Mouse (Mus musculus) forebrain, postnatal 0 days (tissue): ENCODE results near the gene Ltk. TPM values are rescaled to one million over a fixed set of nuclear protein-coding genes. Genes with fewer than 3 reads are reported as not detected.

Experiments
- ATAC-seq: fragments of 200-750 bp; cut with Nextera tagmentation; 2 replicates; pipeline ENCODE4 v1.8.0; 2017; ENCODE audit warnings: mild to moderate bottlenecking, moderate library complexity
- DNase-seq: peaks from one replicate; pipeline ENCODE4 v3.0.0-alpha.2; 2015
- H3K27ac ChIP-seq: fragments of 300-500 bp; sonication (generic); 2 replicates; pipeline ENCODE4 v1.5.1; 2014; ENCODE audit warnings: low read depth, mild to moderate bottlenecking, antibody characterized with exemption, low read length, moderate library complexity, mixed read lengths
- H3K27me3 ChIP-seq: fragments of 300-500 bp; sonication (generic); 2 replicates; pipeline ENCODE4 v1.6.1; 2014; ENCODE audit warnings: mild to moderate bottlenecking, low read length, mixed read lengths; ENCODE audit not compliant: insufficient read depth
- H3K36me3 ChIP-seq: fragments of 300-500 bp; sonication (generic); 2 replicates; pipeline ENCODE4 v1.6.1; 2014; ENCODE audit warnings: mild to moderate bottlenecking, moderate library complexity; ENCODE audit not compliant: insufficient read depth
- H3K4me1 ChIP-seq: fragments of 300-500 bp; sonication (generic); 2 replicates; pipeline ENCODE4 v1.6.1; 2014; ENCODE audit warnings: antibody characterized with exemption; ENCODE audit not compliant: insufficient read depth
- H3K4me2 ChIP-seq: fragments of 300-500 bp; sonication (generic); 2 replicates; pipeline ENCODE4 v1.6.1; 2014; ENCODE audit warnings: low read depth, mild to moderate bottlenecking, moderate library complexity
- H3K4me3 ChIP-seq: fragments of 300-500 bp; sonication (generic); 2 replicates; pipeline ENCODE4 v1.5.1; 2014; ENCODE audit warnings: low read depth, low read length, mixed read lengths
- H3K9ac ChIP-seq: fragments of 300-500 bp; sonication (generic); 2 replicates; pipeline ENCODE4 v1.6.1; 2014; ENCODE audit warnings: mild to moderate bottlenecking
- H3K9me3 ChIP-seq: fragments of 300-500 bp; sonication (generic); 2 replicates; pipeline ENCODE4 v1.6.1; 2016; ENCODE audit warnings: low read length
- CTCF ChIP-seq: sonication (generic); IDR thresholded peaks from 2 replicates; pipeline ENCODE4 v1.5.1; 2016; ENCODE audit warnings: antibody characterized with exemption, control low read depth, low read depth
- WGBS: fragments of 180-500 bp; shearing (Covaris S2); extraction: QIAGEN DNeasy Blood & Tissue Kit; methylation state at CpG from one replicate; pipeline ENCODE4 v1.1.7; 2014; 5-methylcytosine and 5-hydroxymethylcytosine counted together
- polyA plus RNA-seq: library from polyadenylated mRNA; unstranded; fragments of >200 nt; fragmentation: Nextera tagmentation; extraction: Ambion mirVana; gene quantifications from 2 replicates; pipeline ENCODE4 v1.2.1, GENCODE M21; 2015
- total RNA-seq: library from RNA; depleted of rRNA; stranded (reverse); fragments of >200 nt; gene quantifications from 2 replicates; pipeline ENCODE4 v1.2.3, GENCODE M21; 2014

Ltk gene
- total and polyA plus RNA-seq, 2 experiments from 2014 or later, result 0.56 to 1.7 TPM

GRCm38 (mm10) chr2:119744163-119745111, 15.8 kb downstream of the Ltk start:
- peak overlapping the region; percentile 54 for H3K4me3 ChIP-seq
- H3K4me2 ChIP-seq, result peak overlapping the region; percentile 89
- no peak overlapping the region for H3K9ac ChIP-seq
- H3K4me1 ChIP-seq, result no peaks in the 10 kb centered on the region
- 10% methylated on average over 46 of the region's 46 CpGs for WGBS
- DNase-seq, result peak; percentile 13
- H3K27ac ChIP-seq, result no peak overlapping the region
- peak; percentile 10; the same call in 1 of the 2 replicates for ATAC-seq
- H3K36me3 ChIP-seq, result no peaks in the 10 kb centered on the region
- peaks cover 30% of the 10 kb centered on the region for H3K27me3 ChIP-seq
- TF ChIP-seq CTCF, result no peak
- H3K9me3 ChIP-seq, result no peaks in the 10 kb centered on the region

- ATAC-seq (peak; percentile 7; the same call in 1 of the 2 replicates), DNase-seq (peak; percentile 20)
- H3K27me3 ChIP-seq, result peaks cover 30% of the 10 kb centered on the region
- 10% methylated on average over 22 of the region's 22 CpGs for WGBS
- no peaks in the 10 kb centered on the region for H3K4me1 ChIP-seq
- H3K36me3 ChIP-seq, result no peaks in the 10 kb centered on the region
- H3K4me3 ChIP-seq, result peak overlapping the region; percentile 54
- H3K27ac ChIP-seq, result no peak overlapping the region
- H3K9ac ChIP-seq, result no peak overlapping the region
- no peak for TF ChIP-seq CTCF
- no peaks in the 10 kb centered on the region for H3K9me3 ChIP-seq
- peak overlapping the region; percentile 89 for H3K4me2 ChIP-seq
Observed at GRCm38 (mm10) chr2:119743808-119744162, 16.4 kb downstream of the Ltk start.

- DNase-seq, result peak; percentile 58
- H3K27me3 ChIP-seq, result peaks cover 30% of the 10 kb centered on the region
- peak overlapping the region; percentile 54 for H3K4me3 ChIP-seq
- 9% methylated on average over 30 of the region's 31 CpGs for WGBS
- peak overlapping the region; percentile 56; the same call in 1 of the 2 replicates for H3K9ac ChIP-seq
- H3K4me2 ChIP-seq, result peak overlapping the region; percentile 89
- TF ChIP-seq CTCF, result no peak
- H3K9me3 ChIP-seq, result no peaks in the 10 kb centered on the region
- H3K27ac ChIP-seq, result no peak overlapping the region
- no peaks in the 10 kb centered on the region for H3K36me3 ChIP-seq
- no peaks in the 10 kb centered on the region for H3K4me1 ChIP-seq
- peak; percentile 47; the same call in 1 of the 2 replicates for ATAC-seq
Observed at GRCm38 (mm10) chr2:119743176-119743807, 16.9 kb downstream of the Ltk start.

GRCm38 (mm10) chr2:119742461-119743175, 17.6 kb downstream of the Ltk start:
- H3K9me3 ChIP-seq, result no peaks in the 10 kb centered on the region
- DNase-seq (peak; percentile 28), ATAC-seq (peak; percentile 17; the same call in 1 of the 2 replicates)
- H3K27me3 ChIP-seq, result peaks cover 30% of the 10 kb centered on the region
- H3K36me3 ChIP-seq, result no peaks in the 10 kb centered on the region
- WGBS, result 1% methylated on average over 68 of the region's 70 CpGs
- H3K9ac ChIP-seq, result peak overlapping the region; percentile 56
- peak overlapping the region; percentile 54 for H3K4me3 ChIP-seq
- peak overlapping the region; percentile 89 for H3K4me2 ChIP-seq
- TF ChIP-seq CTCF, result no peak
- H3K4me1 ChIP-seq, result no peaks in the 10 kb centered on the region
- H3K27ac ChIP-seq, result no peak overlapping the region

GRCm38 (mm10) chr2:119741581-119742411, 18.4 kb downstream of the Ltk start, which contains the start of gene Itpka:
Gene Itpka (plus strand): TSS chr2:119742337.
- H3K27ac ChIP-seq, result no peak within 1 kb of the TSS

GRCm38 (mm10) chr2:119740567-119740966, 19.7 kb downstream of the Ltk start:
- WGBS, result 30% methylated on average over 2 of the region's 2 CpGs
- ATAC-seq, result no peak

More at GRCm38 (mm10) chr2:119741581-119742411, 18.4 kb downstream of the Ltk start, which contains the start of gene Itpka:
- ATAC-seq, result peak; percentile 66
- H3K9me3 ChIP-seq, result no peaks in the 10 kb centered on the region
- TF ChIP-seq CTCF, result no peak
- H3K4me1 ChIP-seq, result no peaks in the 10 kb centered on the region
- WGBS, result 1% methylated on average over 49 of the region's 53 CpGs
- no peaks in the 10 kb centered on the region for H3K36me3 ChIP-seq
- H3K27me3 ChIP-seq, result peaks cover 30% of the 10 kb centered on the region
- peak; percentile 59 for DNase-seq
- peak within 1 kb of the TSS; percentile 56 for H3K9ac ChIP-seq
- peak within 1 kb of the TSS; percentile 89 for H3K4me2 ChIP-seq
- H3K4me3 ChIP-seq, result peak within 1 kb of the TSS; percentile 54

More at GRCm38 (mm10) chr2:119740567-119740966, 19.7 kb downstream of the Ltk start:
- H3K9ac ChIP-seq, result no peak overlapping the region
- peaks cover 30% of the 10 kb centered on the region for H3K27me3 ChIP-seq
- H3K4me2 ChIP-seq, result no peak overlapping the region
- no peak for TF ChIP-seq CTCF
- no peaks in the 10 kb centered on the region for H3K9me3 ChIP-seq
- DNase-seq, result no peak
- H3K4me3 ChIP-seq, result no peak overlapping the region
- H3K4me1 ChIP-seq, result no peaks in the 10 kb centered on the region
- H3K36me3 ChIP-seq, result peaks cover 4% of the 10 kb centered on the region; the same call in 1 of the 2 replicates
- H3K27ac ChIP-seq, result no peak overlapping the region
